Mouse (Mus musculus) brain, embryonic 14.5 days (tissue): Measurements from ENCODE around the gene Tigit.

Experiments used
- CTCF ChIP-seq: fragments of 200-500 bp; IDR thresholded peaks from 2 replicates; pipeline ENCODE4 v1.5.1; 2012; ENCODE audit warnings: inconsistent platforms, mild to moderate bottlenecking, moderate library complexity, borderline replicate concordance; ENCODE audit not compliant: insufficient read depth, insufficient read length; ENCODE audit errors: extremely low read depth
- POLR2A ChIP-seq: fragments of 200-500 bp; IDR thresholded peaks from 2 replicates; pipeline ENCODE4 v1.6.1; 2012; ENCODE audit warnings: mild to moderate bottlenecking, inconsistent platforms, borderline replicate concordance; ENCODE audit not compliant: poor library complexity, insufficient read depth, insufficient read length, severe bottlenecking; ENCODE audit errors: extremely low read depth

DNA sequence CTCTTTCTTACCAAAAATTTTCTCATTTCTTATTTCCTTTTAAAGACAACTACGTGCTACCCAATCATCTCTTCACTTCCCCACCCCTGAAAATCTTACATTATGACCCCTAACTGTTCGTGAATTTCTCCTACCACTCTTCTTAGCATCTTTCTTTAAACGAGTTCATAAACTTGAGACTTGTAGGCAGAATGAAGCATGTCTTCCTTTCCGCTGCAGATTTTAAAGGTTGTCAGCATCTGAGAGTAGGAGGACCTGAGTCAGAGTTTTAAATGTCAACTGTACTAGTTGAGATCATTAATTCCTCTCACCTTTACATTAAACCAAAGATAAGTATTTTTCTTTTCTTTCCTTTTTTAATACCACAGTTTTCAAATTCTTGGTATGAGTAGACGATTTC, 35.3 kb downstream of the Tigit start:
- no peak for TF ChIP-seq POLR2A
- no peak for TF ChIP-seq CTCF
